Mouse (Mus musculus) intestine, embryonic 15.5 days (tissue): Measurements from ENCODE around the gene Pik3ip1. TPM values are rescaled to one million over a fixed set of nuclear protein-coding genes. Genes with fewer than 3 reads are reported as not detected.

Source experiments
- ATAC-seq: fragments of 200-750 bp; cut with Nextera tagmentation; 2 replicates; pipeline ENCODE4 v1.8.0; 2017; ENCODE audit warnings: moderate TSS enrichment, moderate library complexity
- H3K27ac ChIP-seq: fragments of 300-500 bp; sonication (generic); 2 replicates; pipeline ENCODE4 v1.5.1; 2015; ENCODE audit warnings: mild to moderate bottlenecking, inconsistent platforms
- H3K27me3 ChIP-seq: fragments of 300-500 bp; sonication (generic); replicated peaks from 2 replicates; pipeline ENCODE4 v1.6.1; 2015; ENCODE audit warnings: inconsistent platforms
- H3K36me3 ChIP-seq: fragments of 300-500 bp; sonication (generic); 2 replicates; pipeline ENCODE4 v1.6.1; 2015; ENCODE audit warnings: inconsistent platforms
- H3K4me1 ChIP-seq: fragments of 300-500 bp; sonication (generic); replicated peaks from 2 replicates; pipeline ENCODE4 v1.6.1; 2015; ENCODE audit warnings: inconsistent platforms
- H3K4me2 ChIP-seq: fragments of 300-500 bp; sonication (generic); replicated peaks from 2 replicates; pipeline ENCODE4 v1.6.1; 2015; ENCODE audit warnings: mild to moderate bottlenecking, inconsistent platforms
- H3K4me3 ChIP-seq: fragments of 300-500 bp; sonication (generic); replicated peaks from 2 replicates; pipeline ENCODE4 v1.5.1; 2015; ENCODE audit warnings: inconsistent platforms
- H3K9ac ChIP-seq: fragments of 300-500 bp; sonication (generic); 2 replicates; pipeline ENCODE4 v1.6.1; 2015; ENCODE audit warnings: inconsistent platforms
- H3K9me3 ChIP-seq: fragments of 300-500 bp; sonication (generic); 2 replicates; pipeline ENCODE4 v1.6.1; 2016; ENCODE audit warnings: inconsistent platforms
- WGBS: fragments of 180-500 bp; shearing (Covaris S2); methylation state at CpG from one replicate; pipeline ENCODE4 v1.1.7; 2015; 5-methylcytosine and 5-hydroxymethylcytosine counted together
- polyA plus RNA-seq: library from polyadenylated mRNA; unstranded; fragments of >200 nt; fragmentation: Nextera tagmentation; extraction: Ambion mirVana; gene quantifications from 2 replicates; pipeline ENCODE4 v1.2.1, GENCODE M21; 2015

Pik3ip1 gene
- polyA plus RNA-seq, 1 experiment from 2014 or later, result 8.5 TPM

GRCm38 (mm10) chr11:3371599-3372295 is 41.5 kb downstream of the Pik3ip1 start:
- Histone ChIP-seq H3K9me3 (no peaks in the 10 kb centered on the region), H3K4me3 (peak overlapping the region; percentile 42), H3K27ac (peak overlapping the region; percentile 13; the same call in 1 of the 2 replicates), H3K36me3 (no peaks in the 10 kb centered on the region), H3K27me3 (no peaks in the 10 kb centered on the region), H3K4me1 (peaks cover 38% of the 10 kb centered on the region), H3K4me2 (peak overlapping the region; percentile 77), H3K9ac (peak overlapping the region; percentile 50)
- WGBS, result 25% methylated on average over 7 of the region's 7 CpGs
- ATAC-seq, result peak; percentile 19

- no peaks in the 10 kb centered on the region for H3K36me3 ChIP-seq
- no peak overlapping the region for H3K9ac ChIP-seq
- H3K4me1 ChIP-seq, result peaks cover 38% of the 10 kb centered on the region
- H3K4me3 ChIP-seq, result no peak overlapping the region
- no peaks in the 10 kb centered on the region for H3K27me3 ChIP-seq
- H3K9me3 ChIP-seq, result no peaks in the 10 kb centered on the region
- peak overlapping the region; percentile 42 for H3K27ac ChIP-seq
- H3K4me2 ChIP-seq, result peak overlapping the region; percentile 14; the same call in 1 of the 2 replicates
- 33% methylated on average over 7 of the region's 7 CpGs for WGBS
- no peak for ATAC-seq
Measured at GRCm38 (mm10) chr11:3373591-3374292, 43.5 kb downstream of the Pik3ip1 start.

GRCm38 (mm10) chr11:3374293-3374645 is 44.1 kb downstream of the Pik3ip1 start:
- Histone ChIP-seq H3K4me1 (peaks cover 34% of the 10 kb centered on the region), H3K27ac (peak overlapping the region; percentile 42)
- 0 out of 2 replicates have a peak, but pooled peaks have one; percentile 9 for ATAC-seq

GRCm38 (mm10) chr11:3374741-3375140 is 44.5 kb downstream of the Pik3ip1 start:
- ATAC-seq, result no peak
- Histone ChIP-seq H3K9ac (no peak overlapping the region), H3K4me1 (peaks cover 31% of the 10 kb centered on the region), H3K4me3 (no peak overlapping the region), H3K4me2 (no peak overlapping the region), H3K36me3 (no peaks in the 10 kb centered on the region), H3K27me3 (no peaks in the 10 kb centered on the region), H3K9me3 (no peaks in the 10 kb centered on the region), H3K27ac (peak overlapping the region; percentile 42)
- WGBS, result 57% methylated on average over 12 of the region's 12 CpGs

More at GRCm38 (mm10) chr11:3374293-3374645, 44.1 kb downstream of the Pik3ip1 start:
- 31% methylated on average over 7 of the region's 7 CpGs for WGBS
- Histone ChIP-seq H3K9me3 (no peaks in the 10 kb centered on the region), H3K27me3 (no peaks in the 10 kb centered on the region), H3K4me3 (no peak overlapping the region), H3K4me2 (peak overlapping the region; percentile 14; the same call in 1 of the 2 replicates), H3K36me3 (no peaks in the 10 kb centered on the region), H3K9ac (no peak overlapping the region)

- Histone ChIP-seq H3K36me3 (peaks cover 7% of the 10 kb centered on the region; the same call in 1 of the 2 replicates), H3K4me3 (no peak overlapping the region), H3K9me3 (no peaks in the 10 kb centered on the region), H3K27ac (no peak overlapping the region), H3K4me2 (no peak overlapping the region), H3K9ac (no peak overlapping the region), H3K4me1 (peaks cover 6% of the 10 kb centered on the region), H3K27me3 (no peaks in the 10 kb centered on the region)
- 58% methylated on average over 4 of the region's 4 CpGs for WGBS
- ATAC-seq, result peak; percentile 80
Measured at GRCm38 (mm10) chr11:3379427-3379826, 49.2 kb downstream of the Pik3ip1 start.

DNA sequence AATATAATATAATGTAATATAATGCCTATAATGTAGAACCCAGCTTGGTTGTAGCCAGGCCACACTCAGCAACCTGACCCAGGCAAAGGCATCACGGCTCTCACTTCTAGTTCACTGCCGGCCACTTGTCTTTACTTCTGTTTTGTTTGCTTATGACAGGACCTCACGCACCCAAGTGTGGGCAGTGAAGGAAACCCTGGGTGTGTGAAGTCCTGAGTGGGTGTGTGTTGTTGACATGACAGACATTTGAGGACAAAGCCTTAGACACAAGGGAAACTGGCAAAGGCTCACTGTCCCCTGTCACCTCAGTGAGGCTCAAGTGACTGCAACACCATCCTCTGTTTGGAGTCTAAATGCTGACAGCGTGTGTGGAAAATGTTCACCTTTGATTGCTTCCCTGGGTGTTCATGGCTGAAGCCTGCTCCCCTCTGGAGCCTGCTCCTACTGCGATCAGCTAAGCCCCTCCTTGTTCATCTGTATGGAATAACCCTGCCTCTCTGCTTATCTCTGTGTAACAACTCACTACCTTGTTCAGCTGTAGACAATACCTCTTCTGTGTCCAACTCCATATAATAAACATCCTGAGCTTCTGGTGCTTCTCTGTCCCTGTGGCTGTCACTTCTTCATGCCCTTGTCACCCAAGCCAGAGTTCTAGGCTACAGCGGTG is 51.1 kb downstream of the Pik3ip1 start:
- no peaks in the 10 kb centered on the region for H3K9me3 ChIP-seq
- WGBS, result 71% methylated on average over 6 of the region's 6 CpGs
- no peaks in the 10 kb centered on the region for H3K27me3 ChIP-seq
- peak; percentile 54; the same call in 1 of the 2 replicates for ATAC-seq
- H3K4me2 ChIP-seq, result no peak overlapping the region
- H3K36me3 ChIP-seq, result peaks cover 11% of the 10 kb centered on the region; the same call in 1 of the 2 replicates
- H3K27ac ChIP-seq, result no peak overlapping the region
- H3K4me1 ChIP-seq, result peaks cover 2% of the 10 kb centered on the region; the same call in 1 of the 2 replicates
- no peak overlapping the region for H3K4me3 ChIP-seq
- no peak overlapping the region for H3K9ac ChIP-seq

- H3K9ac ChIP-seq, result no peak overlapping the region
- peaks cover 11% of the 10 kb centered on the region; the same call in 1 of the 2 replicates for H3K36me3 ChIP-seq
- H3K27ac ChIP-seq, result 0 out of 2 replicates have a peak overlapping the region, but pooled peaks have one; percentile 0
- WGBS, result 84% methylated on average over 5 of the region's 5 CpGs
- no peak for ATAC-seq
- no peak overlapping the region for H3K4me3 ChIP-seq
- H3K4me1 ChIP-seq, result peaks cover 5% of the 10 kb centered on the region
- no peak overlapping the region for H3K4me2 ChIP-seq
- H3K9me3 ChIP-seq, result no peaks in the 10 kb centered on the region
- no peaks in the 10 kb centered on the region for H3K27me3 ChIP-seq
Measured at GRCm38 (mm10) chr11:3382602-3383594, 52.7 kb downstream of the Pik3ip1 start.

DNA sequence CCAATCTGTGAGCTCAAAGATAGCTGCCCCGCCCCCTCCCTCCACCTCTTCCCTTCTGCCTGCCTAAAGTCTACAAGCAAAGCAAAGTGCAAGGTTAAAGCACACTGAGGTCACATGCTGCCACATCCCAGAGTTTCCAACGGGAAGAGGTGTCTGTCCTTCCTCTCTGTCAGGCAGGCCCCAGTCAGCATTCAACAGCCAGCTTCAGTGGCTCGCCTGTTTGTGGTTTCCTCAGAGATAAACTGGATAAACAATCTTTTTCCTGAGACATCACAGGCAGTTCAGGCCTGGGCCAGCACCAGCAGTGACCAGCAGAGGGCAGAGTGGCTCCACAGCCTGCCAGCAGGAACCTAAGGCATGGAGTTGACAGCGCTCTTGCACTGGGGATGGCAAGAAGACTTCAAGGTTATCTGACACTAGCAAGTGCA is 56.8 kb downstream of the Pik3ip1 start:
- H3K36me3 ChIP-seq, result peaks cover 11% of the 10 kb centered on the region; the same call in 1 of the 2 replicates
- ATAC-seq, result peak; percentile 85
- H3K27ac ChIP-seq, result no peak overlapping the region
- no peak overlapping the region for H3K4me2 ChIP-seq
- 19% methylated on average over 4 of the region's 4 CpGs for WGBS
- H3K4me1 ChIP-seq, result peaks cover 6% of the 10 kb centered on the region; the same call in 1 of the 2 replicates
- H3K9me3 ChIP-seq, result no peaks in the 10 kb centered on the region
- H3K9ac ChIP-seq, result no peak overlapping the region
- H3K4me3 ChIP-seq, result no peak overlapping the region
- H3K27me3 ChIP-seq, result no peaks in the 10 kb centered on the region

- H3K4me1 ChIP-seq, result peaks cover 6% of the 10 kb centered on the region; the same call in 1 of the 2 replicates
- no peak overlapping the region for H3K4me2 ChIP-seq
- 60% methylated on average over 6 of the region's 6 CpGs for WGBS
- no peak overlapping the region for H3K9ac ChIP-seq
- H3K36me3 ChIP-seq, result peaks cover 7% of the 10 kb centered on the region; the same call in 1 of the 2 replicates
- no peaks in the 10 kb centered on the region for H3K27me3 ChIP-seq
- peak; percentile 72 for ATAC-seq
- no peak overlapping the region for H3K4me3 ChIP-seq
- H3K27ac ChIP-seq, result no peak overlapping the region
- no peaks in the 10 kb centered on the region for H3K9me3 ChIP-seq
Measured at GRCm38 (mm10) chr11:3387482-3388196, 57.4 kb downstream of the Pik3ip1 start.

DNA sequence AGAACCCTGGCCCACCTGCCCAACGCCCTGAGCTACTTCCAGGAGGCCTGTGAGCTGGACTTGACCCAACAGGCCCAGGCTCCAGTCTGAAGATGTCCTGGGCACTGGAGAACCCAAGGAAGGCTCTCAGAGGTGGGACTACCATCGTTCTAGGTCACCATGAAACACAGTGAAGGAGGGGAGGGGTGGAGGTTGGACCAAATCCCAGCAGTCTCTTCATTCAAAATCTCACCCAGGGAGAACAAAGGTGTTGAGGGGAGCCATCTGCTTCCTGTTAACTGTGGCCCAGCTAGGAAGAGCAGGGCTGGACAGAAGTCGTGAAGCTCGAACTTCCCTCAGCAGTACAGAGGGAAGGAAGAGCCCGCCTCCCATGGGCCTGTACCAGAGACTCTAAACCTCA is 59.8 kb downstream of the Pik3ip1 start:
- H3K27ac ChIP-seq, result no peak overlapping the region
- ATAC-seq, result no peak
- WGBS, result 70% methylated on average over 5 of the region's 5 CpGs

More for the DNA sequence above, 59.8 kb downstream of the Pik3ip1 start:
- no peaks in the 10 kb centered on the region for H3K9me3 ChIP-seq
- H3K4me1 ChIP-seq, result peaks cover 14% of the 10 kb centered on the region; the same call in 1 of the 2 replicates
- no peak overlapping the region for H3K9ac ChIP-seq
- H3K36me3 ChIP-seq, result 0 out of 2 replicates have a peak, but pooled peaks cover 2% of the 10 kb centered on the region
- H3K27me3 ChIP-seq, result no peaks in the 10 kb centered on the region
- H3K4me2 ChIP-seq, result no peak overlapping the region
- H3K4me3 ChIP-seq, result no peak overlapping the region
